Mouse (Mus musculus): ENCODE results near the gene Qsox1.

Qsox1 gene

DNA sequence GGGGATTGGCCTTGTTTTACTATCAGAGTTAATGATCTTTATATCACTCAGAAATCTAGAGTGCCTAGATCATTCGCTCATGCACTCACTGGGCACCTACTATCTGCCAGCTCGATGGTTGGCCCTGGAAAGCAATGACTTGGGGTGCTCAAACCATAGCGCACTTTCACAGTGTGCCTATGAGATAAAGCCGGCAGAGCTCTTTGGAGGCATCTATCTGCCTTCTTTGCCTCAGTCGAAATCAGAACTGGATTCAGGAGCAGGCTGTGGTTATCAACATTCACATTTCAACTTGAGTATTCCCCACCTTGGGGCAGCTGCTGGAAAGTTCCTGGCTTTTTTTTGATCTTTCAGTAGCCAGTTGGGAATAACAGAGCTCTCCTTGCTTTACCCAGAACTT lies 64.8 kb downstream of the Qsox1 start:
- no peak for DNase-seq (ENCODE audit: low spot score in 2 of 2)

DNA sequence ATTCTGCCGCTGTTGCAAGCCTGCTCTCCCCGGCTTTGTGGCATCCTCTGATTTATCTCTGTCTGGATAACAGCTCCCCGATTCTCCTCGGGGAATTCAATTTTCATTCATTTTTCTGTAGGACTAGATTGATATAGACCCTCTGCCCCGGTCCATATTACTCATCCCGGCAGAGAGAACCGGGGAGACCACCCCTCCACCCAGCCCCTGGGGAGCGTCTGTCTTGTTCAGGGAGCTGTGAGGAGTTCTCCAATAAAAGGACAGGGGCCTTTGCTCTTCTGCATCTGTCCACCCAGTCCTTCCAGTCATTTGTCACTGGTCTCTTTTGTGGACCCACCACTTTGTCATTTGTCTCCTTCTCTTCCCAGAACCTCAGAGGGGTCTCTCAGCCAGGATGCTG lies 65.7 kb downstream of the Qsox1 start:
- no peak for DNase-seq (ENCODE audit: low spot score in 2 of 2)

DNA sequence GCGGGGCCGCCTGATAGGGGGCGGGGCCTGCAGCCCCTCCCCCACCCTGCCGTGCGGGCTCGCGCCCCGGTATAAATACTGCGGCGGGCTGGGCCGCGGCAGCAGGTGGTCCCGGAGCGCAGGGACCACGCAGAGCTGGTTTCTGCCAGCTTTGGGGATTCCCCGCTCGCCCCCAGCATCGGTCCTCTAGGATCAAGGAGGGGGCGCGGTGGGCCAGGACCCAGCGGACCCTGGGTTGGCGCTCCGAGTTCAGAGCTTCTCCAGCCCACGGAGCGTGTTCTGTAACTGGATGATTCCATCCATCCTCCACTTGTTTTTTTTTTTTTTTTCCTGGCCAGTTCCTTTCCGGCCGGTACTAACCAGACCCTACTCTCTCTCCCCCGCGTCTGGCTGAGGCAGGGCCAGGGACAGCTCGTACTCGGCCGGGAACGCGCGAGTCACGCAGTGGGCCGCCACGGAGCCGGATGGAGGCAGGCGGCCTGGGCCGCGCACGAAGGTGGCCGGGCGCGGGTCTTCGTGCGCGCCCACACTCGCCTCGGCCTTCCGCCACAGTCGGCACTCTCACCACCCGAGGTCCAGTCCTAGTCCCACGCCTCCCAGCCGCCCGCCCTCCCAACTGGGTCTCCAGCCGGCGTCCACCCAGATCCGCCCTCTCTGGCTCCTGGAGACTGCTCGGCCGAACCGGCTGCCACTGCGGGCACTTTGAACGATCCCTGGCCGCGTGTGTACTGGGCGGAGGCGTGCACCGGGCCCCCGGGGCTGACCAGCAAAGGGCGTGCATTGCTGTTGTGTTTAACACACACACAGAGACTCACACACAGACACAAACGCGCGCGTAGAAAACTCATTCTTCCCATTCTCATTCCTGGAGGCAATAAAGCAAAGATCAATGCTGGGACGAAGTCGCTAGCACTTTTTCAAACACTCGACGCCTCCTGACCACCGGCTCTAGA lies 70.0 kb downstream of the Qsox1 start:
- no peak for DNase-seq (ENCODE audit: low spot score in 2 of 2)

DNA sequence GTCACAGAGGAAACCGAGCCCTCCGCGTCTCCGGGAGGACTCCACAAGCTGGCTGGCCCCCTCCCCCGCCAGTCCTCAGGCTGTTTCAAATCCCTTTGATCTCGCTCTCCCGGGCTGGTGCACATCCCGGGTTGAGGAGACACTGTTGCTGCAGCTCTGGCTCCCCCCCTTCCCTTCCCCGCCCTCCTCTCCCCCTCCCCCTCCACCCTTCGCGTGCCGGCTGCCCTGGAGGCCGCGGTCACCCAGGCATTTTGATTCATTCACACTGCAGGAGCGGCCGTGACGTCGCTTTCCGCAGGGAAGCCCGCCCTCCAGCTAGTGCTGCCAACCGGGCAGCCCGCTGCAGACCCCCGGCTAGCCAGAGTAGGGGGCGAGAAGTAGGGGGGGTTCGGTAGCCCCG lies 70.7 kb downstream of the Qsox1 start:
- DNase-seq (ENCODE audit: low spot score in 2 of 2) = no peak

DNA sequence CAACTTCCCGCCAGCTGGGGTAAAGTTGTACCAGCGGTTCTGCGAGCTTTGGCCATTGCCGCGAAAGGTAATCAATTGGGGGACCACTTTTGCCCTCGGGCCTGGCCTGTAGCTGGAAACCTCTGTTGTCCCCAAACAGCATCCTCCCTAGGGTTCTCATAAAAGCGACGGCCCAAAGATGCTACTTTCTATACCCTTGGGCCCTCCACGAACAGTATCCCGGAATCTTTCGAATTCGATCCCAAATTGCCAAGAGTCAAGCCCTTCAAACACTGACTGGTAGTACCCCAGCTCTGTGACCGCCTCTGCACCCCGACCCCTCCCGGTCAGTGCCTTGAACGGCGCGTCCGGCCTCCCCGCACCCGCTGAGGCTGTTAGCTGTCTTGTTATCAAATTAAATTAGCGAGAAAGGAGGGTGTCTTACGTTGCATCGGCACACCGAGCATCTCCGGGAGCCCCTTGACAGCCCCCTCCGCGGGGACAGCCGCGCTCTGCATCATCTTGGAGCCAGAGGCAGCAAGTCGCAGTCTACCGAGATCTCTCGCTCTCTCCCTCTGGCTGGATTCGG lies 71.2 kb downstream of the Qsox1 start:
- DNase-seq (ENCODE audit: low spot score in 2 of 2) = no peak

DNA sequence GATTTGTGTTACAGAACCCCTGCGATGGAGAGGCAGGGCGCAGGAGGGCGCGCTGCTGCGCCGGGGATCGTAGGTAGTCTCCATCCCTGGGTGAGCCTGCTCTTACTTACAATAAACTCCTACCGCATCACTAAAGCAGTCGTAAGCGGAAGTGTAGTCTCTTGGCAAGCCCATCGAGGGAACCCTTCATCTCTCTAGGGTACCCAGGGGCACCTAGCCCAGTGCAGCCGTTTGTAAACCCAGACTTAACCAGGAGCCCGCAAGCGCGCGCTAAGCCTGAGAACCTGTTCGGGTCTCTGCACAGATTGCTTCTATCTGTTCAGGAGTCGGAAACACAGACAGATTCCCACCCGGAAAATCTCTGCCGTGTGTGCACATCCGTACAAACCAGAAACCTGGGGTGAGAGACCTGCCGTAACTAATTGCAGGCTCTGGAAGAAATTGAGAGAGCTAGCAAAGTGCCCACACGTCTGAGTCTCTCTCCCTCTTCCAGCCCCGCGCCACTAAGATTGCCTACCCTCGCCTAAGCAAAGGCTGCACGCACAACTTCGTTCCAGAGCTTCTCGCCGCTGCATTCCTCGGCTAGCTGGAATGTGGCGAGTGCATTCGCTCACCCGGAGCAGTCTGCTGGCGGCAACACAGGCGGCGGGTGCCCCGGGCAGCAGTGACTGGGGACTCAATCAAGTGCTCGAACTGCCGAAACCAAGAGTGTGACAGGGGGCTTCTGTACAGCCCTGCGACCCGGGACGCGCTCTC lies 71.9 kb downstream of the Qsox1 start:
- DNase-seq (ENCODE audit: low spot score in 2 of 2) = no peak

DNA sequence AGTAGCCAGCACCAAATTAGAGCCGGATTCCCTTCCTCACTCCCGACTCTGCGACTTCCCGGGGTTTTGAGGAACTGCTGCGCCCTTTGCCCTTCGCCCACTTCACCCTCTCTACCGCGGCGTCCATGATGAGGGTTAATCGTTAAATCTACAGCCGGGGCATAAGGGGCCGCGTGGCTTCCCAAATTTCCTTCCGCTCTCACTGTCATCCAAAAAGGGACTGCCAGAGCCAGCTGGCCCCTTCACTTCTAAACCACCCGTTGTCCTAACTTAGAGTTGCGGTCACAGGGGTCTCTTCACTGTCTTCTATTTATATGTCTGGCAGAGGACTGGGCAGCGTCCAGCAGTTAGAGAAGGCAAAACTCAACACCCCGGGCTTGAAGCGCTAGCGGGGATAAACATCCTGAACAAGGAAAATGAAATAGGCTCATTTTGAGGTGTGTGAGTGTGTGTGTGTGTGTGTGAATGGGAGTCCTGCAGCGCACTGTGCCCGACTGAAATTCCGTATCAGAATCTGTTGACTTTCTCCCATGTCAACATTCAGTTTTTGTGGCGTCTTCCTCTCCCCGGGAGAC lies 74.8 kb downstream of the Qsox1 start:
- no peak for DNase-seq (ENCODE audit: low spot score in 2 of 2)

DNA sequence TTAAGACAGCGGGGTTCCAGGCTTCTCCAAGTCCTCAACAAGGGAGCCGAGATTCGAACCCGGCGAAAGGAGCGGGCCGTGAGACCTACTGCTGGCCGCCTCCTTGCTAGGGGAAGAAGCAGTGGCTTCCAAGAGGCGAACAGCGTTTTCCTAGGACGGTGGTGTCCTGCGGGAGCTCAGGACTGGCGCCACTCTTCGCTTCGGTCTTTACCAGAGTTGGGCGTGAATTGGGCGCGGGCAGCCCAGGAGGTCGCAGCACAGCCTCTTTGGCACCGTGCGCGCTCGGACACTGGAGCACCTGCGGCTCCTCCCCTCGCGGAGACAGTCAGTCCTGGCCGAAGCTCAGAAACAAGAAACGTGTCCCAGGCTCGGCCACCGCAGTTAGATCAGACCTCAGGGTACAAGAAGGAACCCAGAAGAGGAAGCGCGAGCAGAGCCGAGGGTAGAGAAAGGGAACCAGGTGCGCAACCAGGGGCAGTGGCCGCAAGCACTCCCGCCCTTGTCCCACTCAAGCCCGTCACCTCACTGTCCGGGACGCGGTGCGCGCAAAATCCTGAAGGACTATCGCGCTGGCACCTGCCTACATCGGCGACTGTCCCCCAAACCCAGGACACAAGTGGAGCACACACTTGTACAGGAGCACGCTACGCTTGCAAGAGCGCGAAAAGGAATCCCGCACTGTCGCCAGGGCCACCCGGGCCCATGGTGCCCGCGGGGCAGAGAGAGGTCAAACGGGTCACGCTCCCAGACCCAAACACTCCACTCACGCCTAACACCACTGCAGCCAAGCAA lies 75.5 kb downstream of the Qsox1 start:
- no peak for DNase-seq (ENCODE audit: low spot score in 2 of 2)

DNA sequence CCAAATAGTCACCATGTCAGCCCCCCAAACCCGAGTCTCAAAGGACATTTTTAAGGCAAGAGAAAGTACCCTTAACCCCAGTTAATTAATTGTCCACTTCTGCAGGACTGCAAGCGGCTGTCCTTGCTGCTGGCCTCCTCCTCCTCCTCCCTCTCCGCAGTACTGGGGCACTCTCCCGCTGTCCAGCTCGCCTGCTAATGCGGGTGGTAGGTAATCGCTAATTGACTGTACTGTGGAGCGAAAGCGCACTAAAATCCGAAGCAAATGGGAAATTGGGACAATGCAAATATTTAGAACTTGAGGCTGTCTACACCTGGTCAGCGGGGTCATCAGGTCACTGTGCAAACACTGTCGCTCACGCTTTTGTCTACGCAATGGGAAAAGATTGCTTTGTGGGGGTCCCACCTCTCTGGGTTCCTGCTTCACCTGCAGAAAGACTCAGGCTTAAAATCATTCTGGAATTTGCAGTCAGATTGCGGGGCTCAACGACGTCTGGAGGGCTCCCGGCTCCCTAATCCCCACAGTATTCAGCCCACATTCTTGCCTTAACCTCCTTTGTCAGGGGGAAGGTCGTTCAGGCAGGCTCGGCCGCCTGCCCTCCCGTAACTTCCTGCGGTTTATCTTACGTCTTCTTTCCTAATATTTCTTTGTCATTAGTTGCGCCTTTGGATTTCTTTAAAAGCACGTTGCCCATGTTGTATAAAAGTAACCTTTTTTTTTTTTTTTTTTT lies 76.4 kb downstream of the Qsox1 start:
- no peak for DNase-seq (ENCODE audit: low spot score in 2 of 2)

DNA sequence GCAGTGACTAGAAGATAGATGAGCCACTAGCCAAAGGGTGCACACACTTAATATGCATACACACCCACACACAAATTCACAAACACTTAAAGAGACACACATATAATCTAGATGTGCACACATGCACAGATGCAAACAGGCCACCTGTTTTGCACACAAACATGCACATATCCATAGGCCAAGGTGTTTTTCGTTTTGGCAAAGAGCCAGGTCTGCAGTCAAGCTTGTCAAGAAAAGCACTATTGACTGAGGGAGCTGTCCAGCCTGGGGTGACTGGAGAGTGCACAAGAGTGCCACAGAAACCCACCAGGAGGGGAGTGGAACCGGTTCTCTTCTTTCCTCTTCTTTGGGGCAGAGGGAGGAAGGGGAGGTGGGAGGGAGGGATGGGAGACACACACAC lies 81.5 kb downstream of the Qsox1 start:
- no peak for DNase-seq (ENCODE audit: low spot score in 2 of 2)

DNA sequence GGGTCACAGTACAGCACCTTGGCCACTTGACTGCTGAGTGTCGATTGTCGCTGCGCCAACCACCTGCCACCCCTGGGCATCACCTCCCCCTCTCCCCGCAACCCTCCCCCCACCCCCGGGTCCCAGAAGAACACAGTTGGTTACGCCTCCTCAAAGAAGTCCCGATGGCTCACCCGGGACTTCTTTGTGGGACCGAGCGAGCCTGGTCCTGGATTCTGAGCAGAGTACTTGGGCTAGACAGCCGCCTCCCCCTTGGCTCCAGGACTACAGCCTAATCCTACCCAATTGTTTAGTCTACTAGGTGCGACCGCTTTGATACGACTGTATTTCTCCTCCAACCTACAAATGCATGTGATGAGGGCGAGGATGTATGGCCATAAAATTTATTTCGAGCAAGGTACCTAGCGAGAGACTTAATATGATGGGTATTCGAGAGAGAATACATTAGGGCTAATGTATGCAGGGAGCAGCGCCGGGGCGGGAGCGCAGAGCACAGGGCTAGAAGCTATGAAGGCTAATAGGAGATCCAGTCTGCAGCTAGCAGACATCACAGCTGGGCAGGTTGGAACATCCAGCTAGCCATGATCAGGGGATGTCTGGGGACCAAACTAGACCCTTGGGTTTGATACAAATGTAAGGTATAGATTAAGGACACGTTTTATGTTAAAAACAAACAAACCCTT lies 83.4 kb downstream of the Qsox1 start:
- no peak for DNase-seq (ENCODE audit: low spot score in 2 of 2)

DNA sequence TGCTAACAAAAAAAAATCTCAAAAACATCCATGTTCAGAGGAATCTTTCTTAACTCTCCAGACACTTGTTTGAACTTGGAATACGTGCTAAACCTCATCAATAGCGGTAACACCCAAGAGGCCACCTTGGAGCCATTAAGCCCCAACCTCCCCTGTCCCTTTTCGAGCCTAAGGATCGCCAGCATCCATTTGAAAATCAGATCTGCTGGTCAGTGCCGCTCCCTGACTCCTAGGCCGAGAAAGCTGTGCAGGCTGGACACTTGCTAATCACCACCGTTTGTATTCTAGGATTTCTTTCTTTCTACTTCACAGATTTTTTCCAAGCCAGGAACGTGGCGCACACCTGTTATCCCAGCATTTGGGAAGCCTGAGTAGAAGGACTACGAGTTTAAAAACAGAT lies 84.9 kb downstream of the Qsox1 start:
- no peak for DNase-seq (ENCODE audit: low spot score in 2 of 2)

Measured in spleen, postnatal 14 days (tissue).